Mouse (Mus musculus) thymus, adult 2 months (tissue): ENCODE data around the gene Defb20.

Source experiments
- CTCF ChIP-seq: fragments of 200-500 bp; IDR thresholded peaks from 2 replicates; pipeline ENCODE4 v1.5.1; 2012; ENCODE audit warnings: mild to moderate bottlenecking, control low read depth, low read length, moderate library complexity, borderline replicate concordance; ENCODE audit not compliant: control insufficient read depth, poor library complexity, insufficient read depth; ENCODE audit errors: extremely low read depth
- POLR2A ChIP-seq: fragments of 200-500 bp; IDR thresholded peaks from 2 replicates; pipeline ENCODE4 v1.6.1; 2012; ENCODE audit warnings: mild to moderate bottlenecking, low read length, control low read depth, moderate library complexity; ENCODE audit not compliant: control insufficient read depth, poor library complexity, insufficient read depth; ENCODE audit errors: extremely low read depth

DNA sequence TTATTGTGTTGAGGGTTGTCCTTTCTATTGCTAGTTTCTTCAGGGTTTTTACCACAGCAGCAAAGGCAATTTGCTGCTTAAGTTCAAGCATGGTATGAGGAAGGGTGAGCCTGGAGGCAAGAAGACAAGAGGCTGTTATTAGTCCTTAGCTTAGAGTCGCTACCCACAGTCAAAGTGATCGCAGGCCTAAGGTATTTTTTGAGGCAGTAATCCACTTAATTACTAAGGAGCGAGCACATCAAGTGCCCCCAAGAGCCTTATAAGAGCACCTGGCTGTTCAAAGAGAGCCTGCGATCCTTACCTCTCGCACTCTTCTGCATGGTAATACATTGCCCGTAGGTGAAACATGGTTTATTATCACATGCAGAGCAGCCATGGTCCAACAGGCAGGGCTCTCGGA lies 4.9 kb downstream of the Defb20 start:
- TF ChIP-seq CTCF = no peak
- TF ChIP-seq POLR2A = no peak
